ENCODE assay signal across 30 mouse cellular contexts in genomic region chr6:94919194-94919743, GRCm38 (mm10).
A peak's percentile ranks its signal among the peaks of the same experiment; 100 is the strongest.
DNase-seq lines count a peak whose midpoint lies in the region; ATAC-seq and TF ChIP-seq lines count a peak whose summit lies in the region.
"Had no signal": no experiment of that assay in that cellular context is flagged by ENCODE, and none has a peak within 500 bp of the region (broad histone marks: within the 10 kb centered on the region; RNA-seq: fewer than 3 reads in every experiment).

No protein-coding gene starts in this region.

- H3K27ac ChIP-seq in embryonic facial prominence, embryonic 14.5 days (replicated peaks; ENCODE audit: low read depth, low read length), result no peak overlapping the region
- H3K27ac ChIP-seq in embryonic facial prominence, embryonic 10.5 days (replicated peaks), result no peak overlapping the region
- no peak overlapping the region for H3K27ac ChIP-seq in heart, embryonic 14.5 days (replicated peaks in 1 of 2; ENCODE audit: control insufficient read depth in 1 of 2, insufficient read depth in 1 of 2, low read depth in 2 of 2, low read length in 2 of 2)
- H3K27ac ChIP-seq in heart, adult 2 months, result no peak overlapping the region
- H3K27ac ChIP-seq: embryonic facial prominence, embryonic 13.5 days; gastrocnemius, adult 2 months; heart, embryonic 10.5 days; hindbrain, embryonic 10.5 days; hindbrain, embryonic 13.5 days; hindbrain, postnatal 0 days had no signal

- ATAC-seq in embryonic facial prominence, embryonic 14.5 days (ENCODE audit: low read depth), result no peak
- peak; percentile 29; the same call in 1 of the 2 replicates for ATAC-seq in heart, embryonic 14.5 days (ENCODE audit: insufficient number of reproducible peaks, insufficient read depth, low FRiP score, low read depth)
- peak; percentile 34; the same call in 1 of the 2 replicates for ATAC-seq in common myeloid progenitor, adult 5-6 weeks (replicated peaks; ENCODE audit: low read depth, poor library complexity, severe bottlenecking)
- ATAC-seq: activated CD4-positive, CD25-positive, alpha-beta regulatory T cell, adult 4 months; CD4-positive, CD25-positive, alpha-beta regulatory T cell, adult 4 months; forebrain, embryonic 14.5 days; forebrain, postnatal 0 days; hindbrain, postnatal 0 days; inflammation-experienced regulatory T-cells, adult 6 months; intestine, embryonic 16.5 days had no signal

- H3K27me3 ChIP-seq in embryonic facial prominence, embryonic 14.5 days (replicated peaks; ENCODE audit: control insufficient read depth, insufficient read depth, low read length), result no peaks in the 10 kb centered on the region
- H3K27me3 ChIP-seq in embryonic facial prominence, embryonic 10.5 days (replicated peaks; ENCODE audit: low read depth, poor library complexity, severe bottlenecking), result no peaks in the 10 kb centered on the region
- H3K27me3 ChIP-seq in heart, embryonic 14.5 days (ENCODE audit: control insufficient read depth, insufficient read depth, low read length), result no peaks in the 10 kb centered on the region
- no peaks in the 10 kb centered on the region for H3K27me3 ChIP-seq in heart, adult 2 months (ENCODE audit: control insufficient read depth, insufficient read depth, low read length)
- H3K27me3 ChIP-seq: embryonic facial prominence, embryonic 13.5 days; hindbrain, embryonic 13.5 days had no signal

- H3K4me1 ChIP-seq in embryonic facial prominence, embryonic 14.5 days (ENCODE audit: control insufficient read depth, insufficient read depth, low read length), result no peaks in the 10 kb centered on the region
- peaks cover 7% of the 10 kb centered on the region for H3K4me1 ChIP-seq in embryonic facial prominence, embryonic 10.5 days
- peaks cover 8 to 12% of the 10 kb centered on the region in 2 experiments for H3K4me1 ChIP-seq in heart, embryonic 14.5 days (ENCODE audit: control insufficient read depth in 2 of 2, insufficient read depth in 2 of 2, low read length in 2 of 2)
- H3K4me1 ChIP-seq in heart, adult 2 months (ENCODE audit: control insufficient read depth, insufficient read depth, low read length), result peaks cover 1% of the 10 kb centered on the region; the same call in 1 of the 2 replicates
- H3K4me1 ChIP-seq: hindbrain, embryonic 10.5 days; hindbrain, embryonic 13.5 days had no signal

- no peak overlapping the region for H3K4me3 ChIP-seq in embryonic facial prominence, embryonic 14.5 days (ENCODE audit: low read depth, low read length)
- H3K4me3 ChIP-seq in embryonic facial prominence, embryonic 10.5 days, result no peak overlapping the region
- no peak overlapping the region for H3K4me3 ChIP-seq in heart, embryonic 14.5 days (ENCODE audit: control insufficient read depth in 1 of 2, insufficient read depth in 1 of 2, low read depth in 1 of 2, low read length in 2 of 2)
- H3K4me3 ChIP-seq in heart, adult 2 months, result no peak overlapping the region
- H3K4me3 ChIP-seq: embryonic facial prominence, embryonic 13.5 days; gastrocnemius, adult 2 months; heart, embryonic 10.5 days; hindbrain, embryonic 10.5 days; hindbrain, embryonic 13.5 days had no signal

- H3K9ac ChIP-seq in embryonic facial prominence, embryonic 14.5 days (ENCODE audit: low read depth, low read length), result no peak overlapping the region
- H3K9ac ChIP-seq in heart, embryonic 14.5 days (ENCODE audit: low read length), result no peak overlapping the region
- no peak overlapping the region for H3K9ac ChIP-seq in heart, adult 2 months (ENCODE audit: low read depth, low read length)
- H3K9ac ChIP-seq: embryonic facial prominence, embryonic 13.5 days; forebrain, postnatal 0 days; hindbrain, embryonic 13.5 days had no signal

- intact Hi-C loops in heart, adult 2 months (cut with DNase I), result no loop called here

- no peaks in the 10 kb centered on the region for H3K9me3 ChIP-seq in embryonic facial prominence, embryonic 14.5 days (ENCODE audit: control insufficient read depth, low read length)
- H3K9me3 ChIP-seq in embryonic facial prominence, embryonic 10.5 days, result no peaks in the 10 kb centered on the region
- no peaks in the 10 kb centered on the region for H3K9me3 ChIP-seq in heart, embryonic 14.5 days (ENCODE audit: control insufficient read depth, low read length)
- H3K9me3 ChIP-seq: embryonic facial prominence, embryonic 13.5 days; heart, embryonic 10.5 days; hindbrain, embryonic 10.5 days; hindbrain, embryonic 13.5 days had no signal

- no peak for TF ChIP-seq EP300 in heart, adult 2 months (IDR thresholded peaks at IDR 0.05; ENCODE audit: insufficient read depth, low read depth, low read length)

- no peak for TF ChIP-seq POLR2A in heart, adult 2 months (IDR thresholded peaks at IDR 0.05; ENCODE audit: insufficient read depth, low read depth, low read length)

- H3K4me2 ChIP-seq in embryonic facial prominence, embryonic 14.5 days (ENCODE audit: low read depth, low read length), result no peak overlapping the region
- H3K4me2 ChIP-seq in heart, embryonic 14.5 days (ENCODE audit: low read length), result no peak overlapping the region
- H3K4me2 ChIP-seq: embryonic facial prominence, embryonic 13.5 days; hindbrain, embryonic 13.5 days had no signal

- WGBS in embryonic facial prominence, embryonic 14.5 days, result 80% methylated on average over 5 of the region's 5 CpGs
- 85% methylated on average over 5 of the region's 5 CpGs for WGBS in embryonic facial prominence, embryonic 10.5 days
- WGBS in heart, embryonic 14.5 days, result 19% methylated on average over 5 of the region's 5 CpGs
- 43% methylated on average over 5 of the region's 5 CpGs for WGBS in heart, adult 2 months

- no peaks in the 10 kb centered on the region for H3K79me2 ChIP-seq in heart, adult 2 months (replicated peaks; ENCODE audit: control insufficient read depth, insufficient read depth, low read length)

- no peak for TF ChIP-seq CTCF in heart, adult 2 months (IDR thresholded peaks at IDR 0.05)

- no peaks in the 10 kb centered on the region for H3K36me3 ChIP-seq in embryonic facial prominence, embryonic 14.5 days (ENCODE audit: control insufficient read depth, insufficient read depth, low read length)
- H3K36me3 ChIP-seq in embryonic facial prominence, embryonic 10.5 days (replicated peaks), result no peaks in the 10 kb centered on the region
- H3K36me3 ChIP-seq in heart, embryonic 14.5 days (ENCODE audit: control insufficient read depth, insufficient read depth, low read length), result no peaks in the 10 kb centered on the region
- H3K36me3 ChIP-seq in heart, adult 2 months (ENCODE audit: control insufficient read depth, insufficient read depth, low read length), result 0 out of 2 replicates have a peak, but pooled peaks cover 2% of the 10 kb centered on the region
- H3K36me3 ChIP-seq: embryonic facial prominence, embryonic 13.5 days; heart, embryonic 10.5 days; hindbrain, embryonic 10.5 days; hindbrain, embryonic 13.5 days had no signal

- DNase-seq in embryonic facial prominence, embryonic 14.5 days (ENCODE audit: low spot score), result peak; percentile 10
- DNase-seq in embryonic facial prominence, embryonic 10.5 days (ENCODE audit: low spot score), result no peak
- DNase-seq in heart, adult 2 months, result no peak
- peak; percentile 52 for DNase-seq in 3T3-L1 (ENCODE audit: low read depth, low spot score)
- no peak for DNase-seq in thymus, postnatal 10 days (ENCODE audit: low spot score in 2 of 2)
- no peak for DNase-seq in embryo, embryonic 10 days (ENCODE audit: low spot score)
- DNase-seq: adrenal gland, adult 8-10 months; adrenal gland, postnatal 25 days; cerebellum, adult 11-12 months; cerebellum, adult 8-10 months; cerebellum, postnatal 10 days; cerebellum, postnatal 36 days; forebrain, postnatal 0 days; gastrocnemius, adult 2 months; gastrocnemius, postnatal 14 days; heart, postnatal 36 days; kidney, adult 18-20 months; kidney, adult 9 months had no signal

Comparison
In these comparisons a context has a peak if more than half of its experiments do, and no peak if none do; other contexts are left out.
1. DNase-seq: peak in embryonic facial prominence, embryonic 14.5 days (single experiment) and 3T3-L1 (single experiment); none in embryonic facial prominence, embryonic 10.5 days (single experiment), heart, adult 2 months (0 of 2), thymus, postnatal 10 days (0 of 2) and embryo, embryonic 10 days (single experiment).